Mouse (Mus musculus) heart, adult 2 months (tissue): ENCODE results near the gene Nup54. TPM values are rescaled to one million over a fixed set of nuclear protein-coding genes. Genes with fewer than 3 reads are reported as not detected.

ENCODE experiments used
- DNase-seq, 2 experiments: peaks; one replicate each; pipeline ENCODE4 v3.0.0; 2021
- H3K27ac ChIP-seq: fragments of 200-600 bp; 2 replicates; pipeline ENCODE4 v1.8.1; 2022
- H3K27me3 ChIP-seq: fragments of 200-500 bp; 2 replicates; pipeline ENCODE4 v1.6.1; 2012; ENCODE audit warnings: mild to moderate bottlenecking, low read length, inconsistent platforms, mixed read lengths; ENCODE audit not compliant: control insufficient read depth, insufficient read depth
- H3K36me3 ChIP-seq: fragments of 200-500 bp; 2 replicates; pipeline ENCODE4 v1.6.1; 2012; ENCODE audit warnings: low read length, inconsistent platforms; ENCODE audit not compliant: control insufficient read depth, insufficient read depth
- H3K4me1 ChIP-seq: fragments of 200-500 bp; 2 replicates; pipeline ENCODE4 v1.6.1; 2011; ENCODE audit warnings: low read length; ENCODE audit not compliant: control insufficient read depth, insufficient read depth
- H3K4me3 ChIP-seq: fragments of 200-600 bp; 2 replicates; pipeline ENCODE4 v1.8.1; 2022
- H3K79me2 ChIP-seq: fragments of 200-500 bp; replicated peaks from 2 replicates; pipeline ENCODE4 v1.6.1; 2012; ENCODE audit warnings: mild to moderate bottlenecking, inconsistent platforms, low read length, moderate library complexity, mixed read lengths; ENCODE audit not compliant: control insufficient read depth, insufficient read depth
- H3K9ac ChIP-seq: fragments of 200-500 bp; 2 replicates; pipeline ENCODE4 v1.6.1; 2012; ENCODE audit warnings: low read depth, mild to moderate bottlenecking, control low read depth, inconsistent platforms, low read length, mixed read lengths
- CTCF ChIP-seq: fragments of 200-600 bp; IDR thresholded peaks from 2 replicates; pipeline ENCODE4 v1.8.1; 2022; ENCODE audit warnings: antibody characterized with exemption, mild to moderate bottlenecking, moderate library complexity
- EP300 ChIP-seq: fragments of 200-500 bp; IDR thresholded peaks from 2 replicates; pipeline ENCODE4 v1.6.1; 2011; ENCODE audit warnings: low read depth, low read length, control low read depth; ENCODE audit not compliant: insufficient read depth
- POLR2A ChIP-seq: fragments of 200-500 bp; IDR thresholded peaks from 2 replicates; pipeline ENCODE4 v1.6.1; 2011; ENCODE audit warnings: mild to moderate bottlenecking, low read depth, low read length, control low read depth; ENCODE audit not compliant: insufficient read depth
- WGBS: fragments of 180-500 bp; shearing (Covaris S2); methylation state at CpG from one replicate; pipeline ENCODE4 v1.1.7; 2018; 5-methylcytosine and 5-hydroxymethylcytosine counted together
- intact Hi-C: fragments of 180-260 bp; cut with DNase I; formaldehyde crosslinking; loops from one replicate; pipeline ENCODE4 v1.15.1; 2025
- polyA plus RNA-seq: library from polyadenylated mRNA; depleted of rRNA; stranded (reverse); fragments of >200 nt; gene quantifications from 2 replicates; pipeline ENCODE4 v1.2.3, GENCODE M21; 2012
- total RNA-seq, 2 experiments: library from RNA; stranded (reverse); gene quantifications; 2 replicates each; pipeline ENCODE4 v1.2.3; 2021

Nup54 gene
- total and polyA plus RNA-seq, 3 experiments, result 11.1 to 20.9 (median 14.5) TPM

DNA sequence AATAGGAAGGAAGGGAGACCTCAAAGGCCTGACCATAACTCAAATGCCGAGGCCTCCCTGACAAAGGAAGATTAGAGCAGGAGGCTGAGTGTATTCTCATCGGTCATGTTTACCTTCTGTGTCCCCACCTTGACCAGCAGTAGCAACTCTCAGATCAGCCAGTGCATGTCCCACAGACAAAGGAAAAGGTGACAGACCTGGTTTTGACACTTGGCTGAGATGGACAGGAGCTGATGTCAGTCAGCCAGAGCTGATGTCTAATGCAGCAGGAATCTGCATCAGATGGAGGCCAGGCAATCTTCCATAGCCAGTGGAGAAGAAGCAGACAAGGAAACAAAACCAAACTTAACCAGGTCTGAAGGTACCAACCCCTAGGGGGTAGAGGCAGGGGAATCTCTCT lies 62.4 kb downstream of the Nup54 start:
- DNase-seq, result no peak
- WGBS, result 44% methylated on average over 2 of the region's 2 CpGs
- Histone ChIP-seq H3K27ac (no peak overlapping the region), H3K4me3 (no peak overlapping the region), H3K36me3 (no peaks in the 10 kb centered on the region; the same call in 1 of the 2 replicates), H3K4me1 (peaks cover 15% of the 10 kb centered on the region), H3K27me3 (no peaks in the 10 kb centered on the region), H3K79me2 (no peaks in the 10 kb centered on the region; the same call in 1 of the 2 replicates), H3K9ac (no peak overlapping the region)
- intact Hi-C loops, result no loop called here
- no peak for TF ChIP-seq CTCF

DNA sequence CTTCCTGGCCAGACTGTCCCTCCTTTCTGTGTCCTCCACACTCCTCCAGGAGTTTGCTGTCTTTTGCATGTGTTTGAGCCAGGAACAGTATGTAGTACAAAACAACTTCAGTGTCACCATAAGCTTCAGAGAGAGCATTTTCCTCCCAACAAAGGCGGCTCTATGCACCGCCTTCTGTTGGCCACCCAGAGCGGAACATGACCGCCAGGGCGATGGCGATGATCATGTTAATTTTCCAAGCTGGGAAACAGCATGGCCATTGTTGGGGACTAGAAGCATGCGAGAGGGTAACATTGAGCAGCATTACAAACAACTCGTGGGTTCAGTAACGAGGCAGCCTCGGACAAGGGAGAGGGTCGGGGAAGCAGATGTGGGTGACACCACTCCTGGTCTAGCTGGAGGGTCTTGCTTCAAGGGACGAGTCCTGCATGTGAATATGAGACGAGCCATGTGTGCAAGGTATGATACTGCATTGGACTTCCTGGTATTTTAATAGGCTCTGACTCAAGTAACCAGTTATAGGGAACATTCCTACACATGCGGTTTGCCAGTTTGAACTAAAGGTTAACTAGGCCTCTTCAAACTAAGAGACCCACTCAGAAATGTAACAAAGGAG lies 63.5 kb downstream of the Nup54 start:
- DNase-seq, result no peak
- intact Hi-C loops, result no loop called here
- Histone ChIP-seq H3K27ac (no peak overlapping the region), H3K4me1 (peaks cover 12% of the 10 kb centered on the region), H3K4me3 (no peak overlapping the region), H3K27me3 (no peaks in the 10 kb centered on the region), H3K79me2 (no peaks in the 10 kb centered on the region), H3K36me3 (no peaks in the 10 kb centered on the region; the same call in 1 of the 2 replicates), H3K9ac (no peak overlapping the region)
- TF ChIP-seq POLR2A (no peak), EP300 (no peak), CTCF (no peak)
- 89% methylated on average over 14 of the region's 14 CpGs for WGBS

DNA sequence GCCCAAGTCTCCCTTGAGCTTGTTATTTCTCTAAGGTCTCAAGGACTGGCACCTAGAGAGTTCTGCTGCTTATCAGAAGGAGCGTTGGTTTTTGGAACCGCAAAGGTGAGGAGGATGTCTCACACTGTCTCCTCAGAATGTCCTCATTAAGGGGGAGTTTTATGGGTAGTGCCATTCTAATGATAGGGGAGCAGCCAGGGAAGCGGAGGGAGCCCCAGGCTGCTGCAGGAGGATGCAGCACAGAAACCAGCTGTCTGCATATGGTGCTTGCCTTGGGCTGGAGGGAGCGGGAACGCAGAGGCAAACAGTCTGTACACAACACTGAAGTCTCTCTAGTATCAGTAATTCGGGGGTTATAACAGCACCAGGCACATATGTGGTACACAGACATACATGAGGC lies 64.1 kb downstream of the Nup54 start:
- no peaks in the 10 kb centered on the region for H3K79me2 ChIP-seq
- intact Hi-C loops, result no loop called here

DNA sequence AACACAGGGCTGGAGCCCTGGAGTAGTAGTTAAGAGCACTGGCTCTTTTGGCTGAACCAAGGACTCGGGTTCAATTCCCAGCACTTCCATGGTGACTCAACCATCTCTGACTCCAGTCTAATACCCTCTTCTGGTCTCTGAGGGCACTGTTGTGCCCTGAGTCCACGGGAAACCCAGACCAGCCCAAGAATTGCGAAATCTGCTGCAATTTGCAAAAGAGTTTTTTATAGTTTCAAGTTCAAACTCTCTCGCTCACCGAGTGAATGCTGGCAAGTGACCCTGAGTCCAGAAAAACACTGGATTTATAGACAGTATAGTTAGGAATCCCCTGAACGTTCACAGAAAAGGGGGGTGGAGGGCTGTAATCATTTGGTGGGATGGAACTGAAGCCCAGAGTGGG lies 64.6 kb downstream of the Nup54 start:
- no peaks in the 10 kb centered on the region for H3K27me3 ChIP-seq
- TF ChIP-seq CTCF, result no peak
- no peak for TF ChIP-seq EP300
- TF ChIP-seq POLR2A, result no peak
- no peak overlapping the region for H3K9ac ChIP-seq
- no peaks in the 10 kb centered on the region; the same call in 1 of the 2 replicates for H3K36me3 ChIP-seq
- WGBS, result 82% methylated on average over 6 of the region's 6 CpGs
- H3K79me2 ChIP-seq, result no peaks in the 10 kb centered on the region
- H3K4me3 ChIP-seq, result no peak overlapping the region
- intact Hi-C loops, result no loop called here
- DNase-seq, result no peak
- H3K27ac ChIP-seq, result no peak overlapping the region
- H3K4me1 ChIP-seq, result peaks cover 8% of the 10 kb centered on the region

More for the DNA sequence above, 64.1 kb downstream of the Nup54 start:
- Histone ChIP-seq H3K4me1 (peaks cover 12% of the 10 kb centered on the region), H3K27me3 (no peaks in the 10 kb centered on the region), H3K9ac (no peak overlapping the region), H3K4me3 (no peak overlapping the region), H3K27ac (no peak overlapping the region), H3K36me3 (no peaks in the 10 kb centered on the region; the same call in 1 of the 2 replicates)
- TF ChIP-seq CTCF, result no peak
- no peak for TF ChIP-seq POLR2A
- TF ChIP-seq EP300, result no peak
- DNase-seq, result no peak
- WGBS, result 88% methylated on average over 6 of the region's 6 CpGs

DNA sequence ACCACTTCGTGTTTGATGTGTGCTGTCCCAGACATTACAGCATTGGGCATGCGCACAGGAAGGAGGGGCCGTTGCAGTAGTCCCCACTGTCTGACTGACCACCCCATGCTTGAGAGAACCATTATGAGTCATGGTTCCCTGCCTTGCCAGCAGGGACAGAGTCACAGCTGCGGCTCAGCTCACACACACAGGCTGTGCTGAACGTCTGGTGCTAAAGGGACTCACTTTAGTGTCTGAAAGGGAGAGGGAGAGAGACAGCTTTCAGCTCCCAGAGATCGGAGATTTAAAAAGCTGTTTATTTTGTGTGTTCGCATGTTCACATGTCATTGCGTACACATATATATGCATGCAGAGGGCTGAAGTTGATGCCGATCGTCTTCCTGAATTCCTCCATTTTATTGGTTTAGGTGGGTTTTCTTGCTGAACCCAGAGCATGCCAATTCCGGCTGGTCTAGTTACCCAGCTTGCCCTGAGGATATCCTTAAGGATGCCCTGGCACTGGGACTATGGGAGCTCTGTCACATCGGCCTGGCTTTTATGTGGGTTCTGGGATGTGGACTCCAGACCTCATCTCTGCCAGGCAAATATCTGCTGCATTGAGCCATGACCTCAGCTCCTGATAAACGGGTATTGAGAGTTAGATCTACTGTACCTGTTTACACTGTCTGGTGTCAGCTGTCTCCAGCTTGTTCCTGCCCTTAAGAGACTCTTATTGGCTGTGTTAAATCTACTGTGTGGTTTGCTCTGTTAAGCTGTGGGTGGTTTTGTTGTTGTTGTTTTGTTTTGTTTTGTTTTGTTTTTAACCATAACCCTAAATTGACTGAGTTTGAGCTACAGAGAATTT lies 65.6 kb downstream of the Nup54 start:
- H3K27ac ChIP-seq, result peak overlapping the region; percentile 62
- 61% methylated on average over 13 of the region's 13 CpGs for WGBS
- intact Hi-C loops, result no loop called here
- DNase-seq, result peak; percentile 54 to 65
- no peaks in the 10 kb centered on the region for H3K79me2 ChIP-seq
- H3K4me3 ChIP-seq, result no peak overlapping the region
- H3K4me1 ChIP-seq, result peaks cover 6% of the 10 kb centered on the region
- no peaks in the 10 kb centered on the region for H3K27me3 ChIP-seq
- H3K36me3 ChIP-seq, result no peaks in the 10 kb centered on the region; the same call in 1 of the 2 replicates
- TF ChIP-seq POLR2A (no peak), CTCF (no peak), EP300 (no peak)
- H3K9ac ChIP-seq, result no peak overlapping the region

DNA sequence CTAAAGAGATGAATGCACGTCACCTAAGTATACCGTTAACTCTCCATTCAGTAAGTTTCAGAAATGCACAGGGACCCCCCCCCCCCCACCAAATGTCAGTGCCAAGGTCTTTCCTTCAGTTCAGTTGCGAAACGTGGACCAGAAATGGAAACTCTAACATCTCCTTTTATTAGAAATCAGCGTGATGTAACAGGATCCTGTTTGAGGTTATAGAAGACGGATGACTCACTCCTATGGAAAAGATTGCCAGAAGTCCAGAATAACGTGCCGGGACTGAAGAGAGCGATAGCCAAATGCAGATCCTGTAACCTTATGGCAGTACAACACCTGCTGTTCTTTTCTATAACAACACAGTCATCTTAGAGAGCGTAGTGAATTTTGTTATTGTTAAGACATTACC lies 66.6 kb downstream of the Nup54 start:
- no peaks in the 10 kb centered on the region for H3K27me3 ChIP-seq
- WGBS, result 27% methylated on average over 10 of the region's 10 CpGs
- peak in 1 of 2 experiments; percentile 49 for DNase-seq
- H3K9ac ChIP-seq, result no peak overlapping the region
- H3K4me1 ChIP-seq, result peaks cover 6% of the 10 kb centered on the region
- no peaks in the 10 kb centered on the region for H3K36me3 ChIP-seq
- no peaks in the 10 kb centered on the region for H3K79me2 ChIP-seq
- intact Hi-C loops, result no loop called here
- H3K27ac ChIP-seq, result peak overlapping the region; percentile 62
- TF ChIP-seq POLR2A, result no peak
- no peak for TF ChIP-seq EP300
- no peak for TF ChIP-seq CTCF
- 0 out of 2 replicates have a peak overlapping the region, but pooled peaks have one; percentile 5 for H3K4me3 ChIP-seq
